Mouse (Mus musculus) B cell, adult (primary cell): ENCODE measurements around the gene Rabl2. TPM values are rescaled to one million over a fixed set of nuclear protein-coding genes. Genes with fewer than 3 reads are reported as not detected.

ENCODE experiments used
- total RNA-seq: library from RNA; stranded (reverse); gene quantifications from 4 replicates; pipeline ENCODE4 v1.2.4, GENCODE M21; 2023; ENCODE audit not compliant: inconsistent age

Gene Rabl2
- 3.3 to 5.7 TPM (median 4.6 TPM) in 4 replicates for total RNA-seq

DNA sequence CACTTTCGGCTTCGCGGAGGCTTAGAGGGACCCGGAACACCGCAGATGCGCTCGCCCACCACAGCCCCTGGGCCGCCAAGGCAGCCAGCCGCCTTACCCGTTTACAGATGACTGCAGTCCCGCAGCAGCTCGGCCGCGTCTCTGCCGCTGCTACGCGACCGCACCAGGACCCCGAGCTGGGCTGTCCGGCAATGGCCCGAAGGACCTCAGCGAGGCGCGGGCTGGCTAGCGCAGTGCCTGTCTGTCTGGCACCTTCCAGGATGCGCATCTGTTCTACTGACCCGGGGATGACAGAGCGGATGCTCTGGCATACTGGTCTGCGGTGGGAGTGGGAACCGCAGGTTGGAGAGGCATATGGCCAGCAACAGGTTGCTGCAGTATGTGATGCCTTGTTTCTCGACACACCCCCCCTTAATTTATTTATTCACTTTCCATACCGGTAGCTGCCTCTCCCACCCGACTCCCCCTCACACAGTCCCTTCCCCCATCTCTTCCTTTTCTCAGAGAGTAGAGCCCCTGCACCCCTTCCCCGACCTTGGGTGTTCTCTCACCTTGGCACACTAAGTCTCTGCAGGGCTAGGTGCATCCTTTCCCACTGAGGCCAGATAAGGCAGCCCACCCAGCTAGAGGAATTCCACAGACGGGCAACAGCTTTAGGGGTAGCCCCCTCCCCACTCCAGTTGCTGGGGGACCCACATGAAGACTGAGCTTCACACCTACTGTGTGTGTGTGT is at the start of gene Rabl2:
Gene Rabl2, minus strand, starts transcription at position 201 of the 733 bp plus-strand sequence.

DNA sequence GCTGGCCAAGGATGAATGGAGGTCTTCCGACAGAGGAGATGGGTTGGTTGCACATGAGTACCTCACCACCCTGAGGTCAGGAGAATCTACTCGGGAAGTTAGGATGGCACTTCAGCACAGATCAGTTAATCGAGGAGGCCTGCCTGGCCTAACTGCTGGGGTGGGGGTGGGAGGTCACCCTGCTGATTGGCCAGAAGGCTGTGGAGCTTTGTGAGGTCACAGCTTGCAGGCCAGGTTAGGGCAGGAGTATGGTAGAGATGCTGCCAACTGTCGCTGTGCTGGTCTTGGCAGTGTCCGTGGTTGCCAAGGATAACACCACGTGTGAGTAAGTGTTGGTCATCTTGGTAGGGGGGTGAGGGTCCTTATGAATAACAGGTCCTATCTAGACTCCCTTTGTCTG is 23.6 kb downstream of the Rabl2 start, which contains the start of gene Acr:
Gene Acr, plus strand, starts transcription at position 213 of the 400 bp plus-strand sequence.

Other genes starting within 250 kb of the Rabl2 start
- 40.7 to 60.9 TPM (median 56.0 TPM) in 4 replicates for gene Lmf2, start 236.3 kb downstream of the Rabl2 start, total RNA-seq
- gene Ncaph2, start 236.2 kb downstream of the Rabl2 start, total RNA-seq = 125 to 135 TPM (median 132 TPM) in 4 replicates
- gene Sco2, start 218.1 kb downstream of the Rabl2 start, total RNA-seq = 17.1 to 18.9 TPM (median 18.3 TPM) in 4 replicates
- gene Tymp, start 214.9 kb downstream of the Rabl2 start, total RNA-seq = 0.39 to 1.3 TPM (median 0.75 TPM) in 4 replicates
- gene Odf3b, start 212.6 kb downstream of the Rabl2 start, total RNA-seq = not detected in 4 replicates
- gene Klhdc7b, start 207.0 kb downstream of the Rabl2 start, total RNA-seq = not detected in 4 replicates
- gene Syce3, start 181.4 kb downstream of the Rabl2 start, total RNA-seq = not detected in 4 replicates
- gene Cpt1b, start 166.1 kb downstream of the Rabl2 start, total RNA-seq = 7.3 to 12.6 TPM (median 8.2 TPM) in 4 replicates
- gene C730034F03Rik, start 162.3 kb downstream of the Rabl2 start, total RNA-seq = 8.6 to 15.8 TPM (median 10.5 TPM) in 4 replicates
- 1.6 to 2.3 TPM in 2 of 4 replicates, not detected in the others for gene Gm44502, start 162.2 kb downstream of the Rabl2 start, total RNA-seq
- gene Chkb, start 162.0 kb downstream of the Rabl2 start, total RNA-seq = 312 to 334 TPM (median 321 TPM) in 4 replicates
- gene Mapk8ip2, start 138.0 kb downstream of the Rabl2 start, total RNA-seq = not detected in 4 replicates
- 15.7 to 19.9 TPM (median 17.7 TPM) in 4 replicates for gene Arsa, start 114.5 kb downstream of the Rabl2 start, total RNA-seq
- 0.26 TPM in 1 of 4 replicates, not detected in the others for gene Shank3, start 92.3 kb downstream of the Rabl2 start, total RNA-seq
- gene Acr, start 23.6 kb downstream of the Rabl2 start, total RNA-seq = not detected in 4 replicates
- gene Syt10, start 249.9 kb upstream of the Rabl2 start, total RNA-seq = not detected in 4 replicates